Mouse (Mus musculus): Measurements from ENCODE around the gene Arhgap21.
"Not testable (repeated sequence)": the region's sequence is repeated elsewhere in the genome, so short reads cannot be mapped to it uniquely, and the experiment has no call there.

Arhgap21 gene

DNA sequence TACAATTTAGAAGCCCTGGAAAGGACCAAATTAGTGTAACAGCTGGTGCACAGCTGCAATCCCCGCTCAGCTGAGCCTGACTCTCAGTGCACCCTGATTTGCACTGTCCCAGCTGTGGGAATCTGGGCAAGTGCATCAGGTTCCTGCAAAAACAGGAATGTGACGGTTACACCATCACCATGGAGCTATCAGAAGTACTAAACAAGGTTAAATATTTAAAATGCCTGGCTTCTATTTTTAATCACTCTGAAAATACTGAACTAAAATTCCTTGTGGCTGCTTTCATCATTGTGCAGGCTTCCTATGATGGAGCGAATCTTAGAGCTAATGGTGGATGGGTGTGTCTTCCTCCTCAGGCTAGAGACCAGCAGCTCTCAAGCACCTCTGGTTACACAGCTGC lies 29.3 kb downstream of the Arhgap21 start:
- no peak for DNase-seq (ENCODE audit: low spot score)

DNA sequence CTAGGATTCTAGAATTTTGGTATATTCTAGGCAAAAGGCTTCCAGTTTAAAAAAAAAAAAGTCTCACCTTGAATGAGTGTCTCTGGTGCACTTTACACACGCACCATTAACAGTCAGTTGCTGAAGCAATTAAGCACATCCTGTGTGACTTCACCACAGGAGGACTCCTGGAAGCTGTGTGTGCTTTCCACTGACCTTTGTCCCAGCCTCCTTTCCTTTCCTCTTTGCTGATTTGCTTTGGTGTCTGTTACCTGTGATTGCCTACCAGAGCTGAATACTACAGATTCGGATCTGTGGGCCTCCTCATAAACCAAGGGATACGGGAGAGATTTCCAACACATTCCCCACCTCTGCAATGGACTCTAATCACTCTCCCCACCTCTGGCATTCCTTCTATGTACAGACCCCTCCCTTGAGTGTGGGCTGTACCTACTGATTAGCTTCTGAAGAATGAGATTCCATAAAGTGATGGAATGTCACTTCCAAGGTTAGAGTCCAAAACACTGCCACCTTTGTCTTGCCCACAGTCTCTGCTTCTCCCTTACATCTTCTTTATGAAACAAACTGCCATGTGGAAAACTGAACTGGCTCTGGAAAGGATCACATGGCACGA lies 32.0 kb downstream of the Arhgap21 start:
- no peak for DNase-seq (ENCODE audit: low spot score)

DNA sequence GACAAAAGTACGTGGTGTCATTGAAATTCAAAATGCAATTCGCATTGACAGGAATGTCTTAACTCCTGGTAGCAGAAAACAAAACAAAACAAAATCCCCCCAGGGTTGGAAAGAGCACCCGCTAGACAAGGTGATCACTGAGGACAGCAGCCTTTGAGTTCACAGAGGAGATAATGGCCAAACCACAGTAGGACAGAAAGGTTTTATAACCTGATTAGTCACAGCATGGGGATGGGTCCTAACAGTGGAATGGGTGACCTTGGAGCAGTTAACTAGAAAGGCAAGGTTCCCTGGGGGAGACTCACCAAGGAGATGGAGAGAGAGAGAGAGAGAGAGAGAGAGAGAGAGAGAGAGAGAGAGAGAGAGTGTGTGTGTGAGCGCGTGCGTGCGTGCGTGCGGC lies 34.3 kb downstream of the Arhgap21 start:
- DNase-seq (ENCODE audit: low spot score) = no peak

DNA sequence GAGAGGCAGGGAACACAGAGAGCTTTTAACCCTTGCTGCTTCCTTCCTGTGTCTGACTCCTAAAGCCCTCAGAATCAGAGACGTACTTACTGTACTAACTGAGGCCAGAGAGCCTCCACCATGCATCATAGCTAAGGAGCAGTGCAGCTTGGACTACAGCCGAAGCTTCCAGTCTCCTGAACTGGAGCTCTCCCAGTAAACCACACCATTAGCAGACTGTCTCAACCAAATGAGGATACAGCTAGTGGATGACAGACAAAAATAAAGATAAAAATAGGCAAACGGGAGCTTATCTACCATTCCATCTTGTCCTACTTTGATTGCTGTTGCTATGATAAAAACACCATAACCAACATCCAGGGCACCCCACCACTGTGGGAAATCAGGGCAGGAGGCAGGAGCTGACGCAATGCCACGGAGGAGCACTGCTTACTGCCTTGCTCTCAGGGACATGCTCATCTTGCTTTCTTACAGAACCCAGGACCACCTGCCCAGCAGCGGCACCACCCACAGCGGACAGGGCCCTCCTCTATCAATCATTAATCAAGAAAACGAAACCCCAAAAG lies 35.9 kb downstream of the Arhgap21 start:
- no peak for DNase-seq (ENCODE audit: low spot score)

DNA sequence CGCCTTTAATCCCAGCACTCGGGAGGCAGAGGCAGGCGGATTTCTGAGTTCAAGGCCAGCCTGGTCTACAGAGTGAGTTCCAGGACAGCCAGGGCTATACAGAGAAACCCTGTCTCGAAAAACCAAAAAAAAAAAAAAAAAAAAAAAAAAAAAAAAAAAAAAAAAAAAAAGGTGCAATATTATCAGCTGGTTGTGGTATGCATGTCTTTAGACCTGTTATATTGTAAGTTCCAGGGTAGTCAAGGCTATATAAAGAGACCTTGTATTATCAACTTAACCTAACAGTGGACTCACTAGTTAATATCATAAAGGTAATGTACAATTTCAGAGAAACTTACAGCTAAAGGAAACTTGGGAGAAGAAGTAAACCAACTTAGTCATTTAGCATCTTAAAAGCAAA lies 36.9 kb downstream of the Arhgap21 start:
- DNase-seq (ENCODE audit: low spot score) = not testable (repeated sequence)

DNA sequence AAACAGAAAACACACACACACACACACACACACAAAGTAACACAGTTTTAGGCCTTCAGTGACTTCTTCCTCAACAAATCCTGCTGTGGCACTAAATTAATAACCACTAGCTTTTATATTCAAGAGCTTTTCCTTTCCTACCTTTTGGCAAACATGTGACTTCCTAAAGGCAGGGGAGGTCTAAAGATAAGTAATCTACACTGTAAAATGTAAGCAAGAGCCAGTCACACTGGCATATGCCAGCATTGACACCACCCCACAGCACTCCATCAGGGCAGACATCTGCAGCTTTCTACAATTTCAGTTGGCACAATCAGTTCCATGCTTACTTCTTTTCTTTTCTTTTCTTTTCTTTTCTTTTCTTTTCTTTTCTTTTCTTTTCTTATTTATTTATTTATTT lies 40.2 kb downstream of the Arhgap21 start:
- DNase-seq (ENCODE audit: low spot score) = no peak

DNA sequence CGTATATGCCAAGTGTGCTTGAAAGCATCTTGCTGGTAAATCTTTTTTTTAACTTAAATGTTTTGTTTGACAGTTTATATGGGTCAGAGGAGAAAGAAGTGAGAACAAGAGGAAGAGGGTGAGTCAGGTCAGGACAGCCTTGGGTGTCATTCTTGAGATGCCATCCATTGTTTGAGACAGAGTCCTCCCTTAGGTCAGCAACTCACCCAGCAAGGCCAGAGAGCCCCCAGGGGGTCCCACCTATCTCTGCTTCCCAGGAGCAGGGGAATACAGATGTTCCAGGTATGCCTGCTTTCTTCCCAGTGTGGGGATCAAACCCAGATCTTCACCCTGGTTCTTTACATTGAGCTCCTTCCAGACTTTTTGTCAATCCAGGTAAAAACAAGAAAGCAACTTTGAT lies 43.7 kb downstream of the Arhgap21 start:
- no peak for DNase-seq (ENCODE audit: low spot score)

DNA sequence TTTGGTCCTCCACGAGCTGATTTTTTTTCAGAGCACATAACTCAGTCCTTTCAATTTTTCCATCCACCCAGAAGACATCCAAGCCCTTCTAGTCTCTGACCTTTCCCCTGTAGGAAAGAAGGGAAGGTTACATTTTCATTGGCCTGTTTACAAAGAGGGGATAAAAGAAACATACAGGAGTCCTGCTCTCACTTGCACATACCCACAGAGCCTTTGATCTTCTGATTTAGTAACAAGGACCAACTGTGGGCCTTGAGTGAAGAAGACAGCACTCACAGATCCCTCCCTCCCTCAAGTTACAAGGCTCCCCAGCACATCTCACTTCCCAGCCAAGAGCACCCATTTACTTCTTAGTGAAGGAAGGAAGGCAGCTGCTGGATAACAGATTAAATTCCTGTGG lies 46.3 kb downstream of the Arhgap21 start:
- DNase-seq (ENCODE audit: low spot score) = no peak

DNA sequence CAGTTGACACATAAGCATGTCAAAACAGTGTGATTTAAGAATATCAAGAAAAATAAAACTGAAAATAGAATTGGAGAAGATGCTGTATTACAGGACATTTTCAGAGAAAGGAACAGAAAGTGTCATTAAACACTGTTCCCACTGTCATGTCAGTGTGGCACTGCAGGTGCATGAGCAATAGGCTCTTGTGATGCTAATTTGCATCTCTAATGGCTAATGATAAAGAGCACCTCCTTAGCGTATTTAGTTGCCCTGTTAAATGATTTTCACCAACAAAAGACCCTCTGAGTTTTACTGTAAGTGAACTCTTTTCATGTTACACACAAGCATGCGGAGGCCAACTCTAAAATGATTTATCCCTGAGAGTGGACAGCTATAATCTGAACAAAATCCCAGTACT lies 47.1 kb downstream of the Arhgap21 start:
- DNase-seq (ENCODE audit: low spot score) = no peak

DNA sequence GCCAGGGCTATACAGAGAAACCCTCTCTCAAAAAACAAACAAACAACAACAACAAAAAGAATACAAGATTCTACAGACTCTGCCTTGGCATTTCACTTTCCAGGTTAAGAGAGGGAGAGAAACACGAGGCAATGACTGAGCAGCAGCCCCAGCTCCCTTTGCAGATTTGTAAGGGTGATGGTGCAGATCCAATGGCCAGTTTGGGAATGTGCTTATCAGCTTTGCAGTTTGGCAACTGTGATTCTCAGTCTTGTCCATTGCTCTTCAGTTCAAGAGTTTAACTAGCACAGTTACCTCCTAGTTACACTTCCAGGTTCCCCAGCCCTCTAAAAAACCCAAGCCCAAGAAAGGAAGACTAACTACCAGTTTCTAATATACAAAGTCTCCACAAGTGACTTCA lies 47.7 kb downstream of the Arhgap21 start:
- no peak for DNase-seq (ENCODE audit: low spot score)

DNA sequence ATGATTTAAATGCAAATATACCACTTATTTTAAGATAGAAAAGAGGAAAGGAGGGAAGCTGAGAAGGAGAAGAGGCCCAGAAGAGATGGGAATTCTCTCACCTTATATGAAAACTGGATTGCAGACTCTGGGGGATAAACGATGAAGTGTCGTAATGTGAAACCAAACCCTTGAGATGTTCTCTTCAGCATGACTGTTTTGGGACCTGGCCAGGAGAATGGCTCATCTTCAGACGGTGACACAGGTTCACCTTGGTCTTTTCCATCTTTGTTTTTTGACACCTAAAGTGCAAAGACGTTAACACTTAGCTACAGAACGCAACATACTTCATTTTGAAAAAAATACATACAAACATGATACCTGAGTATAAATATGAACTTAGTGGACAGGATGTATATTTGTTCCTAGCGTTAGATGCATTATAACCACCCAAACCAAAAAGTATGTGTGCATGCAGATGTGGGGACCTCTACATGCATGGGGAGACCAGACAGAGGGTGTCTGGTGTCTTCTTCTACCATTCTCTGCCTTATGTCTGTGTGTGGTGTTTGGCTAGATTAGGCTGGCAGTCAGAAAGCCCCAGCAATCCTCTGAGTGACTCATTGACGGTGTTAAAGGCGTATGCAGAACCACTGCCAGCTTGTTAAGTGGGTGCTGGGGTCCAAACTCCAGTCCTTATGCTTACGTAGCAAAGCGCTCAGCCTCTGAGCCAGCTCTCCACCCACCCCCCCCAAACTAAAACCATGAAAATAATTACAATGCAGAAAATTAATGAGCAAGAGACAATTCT lies 54.0 kb downstream of the Arhgap21 start:
- DNase-seq (ENCODE audit: low spot score) = no peak

DNA sequence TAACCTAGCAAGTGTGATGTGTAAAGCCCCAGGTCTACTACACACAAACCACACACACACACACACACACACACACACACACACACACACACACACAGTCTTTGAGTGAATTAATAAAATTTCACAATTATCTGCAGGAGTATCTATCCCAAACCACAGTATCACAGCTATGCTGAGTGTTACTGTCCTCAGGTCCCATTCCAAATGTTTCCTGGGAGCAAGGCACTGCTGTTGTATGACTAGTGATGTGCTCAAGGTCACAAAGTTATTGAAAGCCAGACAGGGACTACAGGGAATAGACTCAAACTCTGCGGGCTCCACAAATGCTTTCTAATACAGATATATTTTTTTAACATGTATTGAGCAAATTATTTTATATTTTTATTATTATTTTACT lies 55.7 kb downstream of the Arhgap21 start:
- no peak for DNase-seq (ENCODE audit: low spot score)

DNA sequence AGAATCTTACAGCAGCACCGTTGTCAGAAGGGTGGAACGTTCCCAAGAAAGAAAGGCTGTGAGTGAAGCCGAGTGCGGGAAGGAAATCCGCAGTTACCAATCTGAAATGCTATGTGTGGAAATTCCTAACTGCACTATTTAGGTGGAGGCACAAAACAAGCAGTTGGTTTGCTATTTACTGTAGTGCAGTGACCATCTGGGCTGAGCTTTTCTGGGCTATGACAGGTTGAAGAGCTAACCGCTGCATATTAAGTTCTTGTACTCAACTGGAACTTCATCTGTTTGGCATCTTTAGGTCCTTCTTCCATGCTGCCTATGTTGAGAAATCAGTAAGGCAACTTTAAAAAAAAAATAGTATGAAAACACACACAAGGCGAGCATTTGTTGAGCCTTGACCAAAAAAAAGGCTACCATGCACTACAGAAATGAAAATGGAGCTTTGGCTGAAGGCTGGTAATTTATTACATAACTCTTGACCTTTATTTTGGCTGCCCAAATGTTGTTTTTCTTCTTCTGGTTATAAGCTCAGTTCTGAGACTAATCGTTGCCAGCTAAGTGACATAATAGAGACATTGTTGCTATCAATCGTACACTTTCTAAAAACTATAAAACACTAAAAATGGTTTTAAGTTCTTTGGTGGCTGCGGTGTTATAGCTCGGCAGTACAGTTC lies 56.2 kb downstream of the Arhgap21 start:
- no peak for DNase-seq (ENCODE audit: low spot score)

DNA sequence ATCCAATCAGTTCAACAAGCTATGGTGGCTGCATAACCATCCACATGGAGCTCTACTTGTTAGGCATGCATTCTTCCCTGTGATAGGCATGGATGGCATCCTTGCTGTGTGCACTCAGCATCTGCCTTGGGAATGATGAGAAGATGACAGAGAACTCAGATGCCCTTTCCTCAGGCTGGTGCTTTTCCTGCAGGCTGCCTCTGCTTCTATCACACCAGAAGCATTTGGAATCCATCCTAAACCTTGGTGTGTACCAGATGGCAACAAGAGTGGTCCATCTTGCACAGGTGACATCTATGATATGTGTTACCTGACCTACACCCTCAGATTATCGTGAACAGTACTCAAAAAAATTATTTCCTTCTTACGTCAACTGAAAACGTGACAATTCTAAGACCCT lies 58.2 kb downstream of the Arhgap21 start:
- no peak for DNase-seq (ENCODE audit: low spot score)

DNA sequence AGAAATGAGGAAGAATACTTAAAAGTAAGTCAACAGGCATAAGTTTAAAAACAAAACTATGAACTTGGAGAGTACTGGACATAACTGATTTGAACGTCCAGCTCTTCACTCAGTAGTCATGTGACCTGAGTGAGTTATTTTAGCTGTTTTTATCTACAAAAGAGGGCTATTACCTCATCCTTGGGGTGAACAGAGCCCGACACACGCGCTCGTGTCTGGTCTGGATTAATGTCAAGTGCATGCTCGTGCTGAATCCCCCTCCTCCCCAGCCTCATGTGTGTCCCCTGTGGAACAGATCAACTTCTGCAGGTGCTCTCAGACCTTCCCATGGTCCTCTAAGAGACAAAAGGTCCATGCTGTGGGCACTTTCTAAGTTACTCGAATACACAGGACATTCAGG lies 59.3 kb downstream of the Arhgap21 start:
- no peak for DNase-seq (ENCODE audit: low spot score)

DNA sequence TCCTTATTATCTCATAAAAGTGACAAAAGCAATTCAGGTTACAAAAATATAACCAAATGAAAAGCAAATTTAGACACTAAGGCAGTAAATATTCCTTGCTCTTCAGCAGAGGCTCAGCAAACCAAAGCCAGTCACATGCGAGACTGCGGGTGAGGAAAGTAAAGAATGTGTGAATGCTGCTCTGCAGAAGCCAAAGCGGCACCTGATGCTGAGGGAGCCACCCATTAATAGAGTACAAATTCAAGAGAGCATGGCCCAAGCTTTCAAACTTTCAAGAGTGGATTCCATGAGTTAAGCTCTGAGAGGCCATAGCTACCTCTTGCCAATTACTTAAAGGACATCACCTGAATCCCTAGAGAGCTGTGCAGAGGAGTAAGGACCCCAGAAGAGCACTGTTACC lies 61.4 kb downstream of the Arhgap21 start:
- DNase-seq (ENCODE audit: low spot score) = no peak

DNA sequence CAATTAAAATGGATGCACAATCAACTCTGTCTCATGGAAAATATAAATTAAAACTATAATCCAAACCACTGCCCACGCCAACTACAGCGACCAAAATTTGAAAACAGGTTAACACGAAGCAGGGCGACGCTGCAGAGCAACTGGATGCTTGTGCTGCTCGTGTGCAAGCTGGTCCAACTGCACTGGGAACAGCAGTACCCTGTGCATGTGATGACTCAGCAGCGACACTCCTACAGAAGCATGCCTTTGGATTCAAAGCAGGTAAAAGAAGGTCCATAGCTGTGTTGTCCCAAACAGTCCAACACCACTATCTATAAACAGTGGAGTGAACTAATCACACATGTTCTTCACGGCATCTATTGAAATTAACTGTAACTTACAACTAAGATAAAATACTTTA lies 63.3 kb downstream of the Arhgap21 start:
- no peak for DNase-seq (ENCODE audit: low spot score)

DNA sequence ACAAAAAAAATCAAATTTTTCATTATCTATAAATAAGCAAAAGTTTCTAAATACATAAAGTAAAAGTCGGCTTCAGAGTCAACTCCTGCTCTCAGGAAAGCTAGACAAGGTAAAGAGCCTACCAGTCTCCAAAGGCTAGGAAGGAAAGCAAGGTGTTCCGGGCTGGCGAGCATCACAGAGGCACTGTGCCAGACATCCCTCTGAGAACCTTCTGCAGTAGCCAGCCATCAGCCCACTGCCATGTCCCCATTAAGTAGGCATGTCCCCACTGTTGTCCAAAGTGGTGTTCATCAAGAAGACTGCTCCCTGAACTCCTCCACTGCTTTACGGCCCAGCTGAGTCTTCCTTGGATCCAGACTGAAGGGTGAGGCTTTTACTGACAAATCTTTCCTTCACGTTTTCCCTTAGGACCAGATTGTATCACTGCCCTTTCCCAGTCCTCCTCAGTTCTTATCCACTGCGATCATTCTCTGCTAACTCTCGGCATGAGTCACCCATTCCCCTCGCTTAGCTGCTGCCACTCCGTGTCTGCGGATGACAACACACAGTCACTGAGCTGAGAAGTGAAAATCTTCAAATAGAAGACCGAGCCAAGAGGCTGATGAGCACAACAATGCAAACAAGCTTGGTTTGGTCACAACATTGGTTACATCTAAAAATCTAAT lies 65.6 kb downstream of the Arhgap21 start:
- no peak for DNase-seq (ENCODE audit: low spot score)

DNA sequence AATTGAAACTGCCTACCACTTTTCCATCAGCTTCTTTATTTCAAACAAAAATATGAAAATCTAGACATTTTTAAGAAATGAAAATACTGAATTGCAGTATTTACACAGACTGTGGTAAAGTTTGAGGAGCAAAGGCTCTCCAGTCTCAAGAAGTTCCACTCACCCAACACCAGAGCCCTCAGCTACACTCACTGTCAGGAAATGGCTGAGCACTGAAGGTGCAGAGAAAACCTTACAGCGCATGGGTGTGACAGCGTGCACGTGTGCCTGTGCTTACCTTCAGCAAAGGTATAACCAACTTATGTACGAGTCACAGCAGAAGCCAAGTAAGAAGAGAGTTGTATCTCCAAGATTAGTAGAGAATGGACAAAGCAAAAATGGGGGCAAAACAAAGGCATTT lies 66.8 kb downstream of the Arhgap21 start:
- no peak for DNase-seq (ENCODE audit: low spot score)

DNA sequence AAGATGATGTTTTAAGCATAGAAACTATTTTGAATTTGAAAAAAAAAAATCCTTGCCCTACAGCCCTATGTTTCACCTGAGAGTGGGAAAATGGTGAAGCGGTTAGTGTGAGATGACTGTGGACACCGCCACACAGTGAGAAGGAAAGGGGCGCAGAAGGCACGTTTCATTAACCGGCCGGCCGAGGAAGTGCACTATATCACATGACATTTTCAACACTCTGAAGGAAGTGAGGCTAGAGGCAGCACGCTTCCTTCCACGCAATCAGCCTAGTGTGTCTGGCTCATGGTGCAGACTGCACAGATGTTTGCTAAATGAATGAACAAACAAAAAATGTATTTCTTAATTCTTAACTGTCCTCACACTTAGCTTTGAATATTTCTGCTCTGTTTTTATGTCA lies 69.4 kb downstream of the Arhgap21 start:
- no peak for DNase-seq (ENCODE audit: low spot score)

DNA sequence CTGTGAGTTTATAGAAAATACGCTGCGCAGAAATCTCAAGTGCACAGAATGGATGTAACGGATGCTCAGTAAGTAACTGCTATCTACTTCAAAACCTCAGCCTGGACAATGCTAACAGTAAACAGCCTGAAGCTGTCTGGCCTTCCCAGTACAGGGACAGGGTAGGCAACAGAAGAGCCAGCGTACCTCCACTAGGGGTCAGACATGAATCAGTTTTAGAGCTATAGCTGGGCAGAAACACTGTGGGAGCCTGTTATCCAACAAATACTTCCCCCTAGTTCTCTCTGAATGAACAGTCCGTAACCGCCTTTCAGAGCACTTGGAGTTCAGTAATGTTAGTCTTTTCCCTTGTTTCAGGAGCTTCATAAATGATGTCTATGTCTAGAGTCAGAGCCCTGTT lies 70.0 kb downstream of the Arhgap21 start:
- peak; percentile 75 for DNase-seq (ENCODE audit: low spot score)

DNA sequence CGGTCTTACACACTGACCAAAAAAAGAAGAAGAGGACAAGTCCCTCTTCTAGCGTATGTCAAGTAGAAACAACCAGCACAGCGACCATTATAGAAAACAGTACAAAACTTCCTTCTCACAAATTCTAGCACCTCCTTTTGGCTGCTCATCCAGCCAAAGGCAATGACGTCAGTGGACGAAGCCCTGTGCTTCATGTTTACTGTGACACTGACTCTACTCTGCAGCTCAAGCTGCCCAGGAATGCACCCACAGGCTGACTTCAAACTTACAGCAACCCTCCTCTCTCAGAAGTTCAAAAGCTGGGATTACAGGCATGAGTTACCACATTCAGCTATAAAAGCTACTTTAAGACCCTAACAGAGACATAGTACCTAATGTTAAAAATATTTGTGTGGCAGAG lies 72.2 kb downstream of the Arhgap21 start:
- DNase-seq (ENCODE audit: low spot score) = no peak
